Mouse (Mus musculus): ENCODE measurements around the gene Copa.

Gene Copa

GRCm38 (mm10) chr1:172082101-172082898 lies at the start of gene Copa, which contains the start of gene Ncstn:
Gene Copa (plus strand): TSS chr1:172082529.
Gene Ncstn (minus strand): TSS chr1:172082795.
- peak; percentile 90 for DNase-seq

- no peak for DNase-seq
Observed at GRCm38 (mm10) chr1:172046410-172046809, 35.9 kb upstream of the Copa start.

- DNase-seq: peak; percentile 55
Observed at GRCm38 (mm10) chr1:172046938-172047337, 35.4 kb upstream of the Copa start.

GRCm38 (mm10) chr1:172048241-172048734 lies 34.0 kb upstream of the Copa start:
- no peak for DNase-seq

GRCm38 (mm10) chr1:172049131-172049782 lies 33.1 kb upstream of the Copa start:
- no peak for DNase-seq

GRCm38 (mm10) chr1:172052766-172053279 lies 29.5 kb upstream of the Copa start:
- no peak for DNase-seq

GRCm38 (mm10) chr1:172053541-172054440 lies 28.5 kb upstream of the Copa start:
- peak; percentile 10 for DNase-seq

GRCm38 (mm10) chr1:172056251-172056650 lies 26.1 kb upstream of the Copa start:
- no peak for DNase-seq

GRCm38 (mm10) chr1:172057491-172057921 lies 24.8 kb upstream of the Copa start, which contains the start of gene Nhlh1:
Gene Nhlh1 (minus strand): TSS chr1:172057573.
- no peak for DNase-seq

GRCm38 (mm10) chr1:172058321-172058720 lies 24.0 kb upstream of the Copa start:
- no peak for DNase-seq

GRCm38 (mm10) chr1:172058874-172059273 lies 23.5 kb upstream of the Copa start:
- DNase-seq: no peak

- no peak for DNase-seq
Observed at GRCm38 (mm10) chr1:172060659-172061058, 21.7 kb upstream of the Copa start.

GRCm38 (mm10) chr1:172061217-172061616 lies 21.1 kb upstream of the Copa start:
- no peak for DNase-seq

- no peak for DNase-seq
Observed at GRCm38 (mm10) chr1:172062101-172062500, 20.2 kb upstream of the Copa start.

- no peak for DNase-seq
Observed at GRCm38 (mm10) chr1:172063291-172064023, 18.9 kb upstream of the Copa start.

GRCm38 (mm10) chr1:172064613-172065141 lies 17.7 kb upstream of the Copa start:
- DNase-seq: no peak

- DNase-seq: no peak
Observed at GRCm38 (mm10) chr1:172070227-172070626, 12.1 kb upstream of the Copa start.

- DNase-seq: no peak
Observed at GRCm38 (mm10) chr1:172071556-172071955, 10.8 kb upstream of the Copa start.

- DNase-seq: no peak
Observed at GRCm38 (mm10) chr1:172072604-172073003, 9.7 kb upstream of the Copa start.

- no peak for DNase-seq
Observed at GRCm38 (mm10) chr1:172077981-172078380, 4.3 kb upstream of the Copa start.

GRCm38 (mm10) chr1:172082899-172083445 lies 643 bp downstream of the Copa start:
- no peak for DNase-seq

Data from cerebellum, adult 11 months (tissue).